Mouse (Mus musculus): Measurements from ENCODE around the gene Sytl2.

DNA sequence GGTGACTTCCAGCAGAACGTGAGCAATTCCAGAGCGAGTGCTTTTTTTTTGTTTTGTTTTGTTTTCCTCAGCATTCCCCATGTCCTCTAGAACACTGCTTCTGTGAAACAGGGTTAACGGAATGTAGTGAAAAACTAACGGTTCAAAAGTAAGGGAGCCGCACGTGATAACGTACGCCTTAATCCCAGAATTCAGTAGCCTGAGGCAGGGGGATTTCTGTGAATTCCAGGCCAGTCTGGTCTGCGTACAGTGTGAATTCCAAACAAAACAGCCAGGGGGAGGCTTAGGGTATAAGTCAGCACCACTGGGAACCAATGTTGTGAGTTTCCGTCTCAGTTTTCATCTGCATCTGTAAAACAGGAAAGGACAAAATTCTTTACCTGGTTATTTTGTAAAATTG, 155.5 kb downstream of the Sytl2 start:
- TF ChIP-seq TAL1 (IDR thresholded peaks at IDR 0.05; ENCODE audit: low read length), result no peak
- TF ChIP-seq GATA1 (IDR thresholded peaks at IDR 0.05; ENCODE audit: low read length), result no peak
